Mouse (Mus musculus) urinary bladder, adult 2 months (tissue): Measurements from ENCODE around the gene Olfm1. TPM values are rescaled to one million over a fixed set of nuclear protein-coding genes. Genes with fewer than 3 reads are reported as not detected.

Source experiments
- DNase-seq: peaks from one replicate; pipeline ENCODE4 v3.0.0; 2022; ENCODE audit warnings: low spot score
- polyA plus RNA-seq: library from polyadenylated mRNA; depleted of rRNA; stranded (reverse); fragments of >200 nt; gene quantifications from 2 replicates; pipeline ENCODE4 v1.2.3, GENCODE M21; 2012

Gene Olfm1
- polyA plus RNA-seq, 1 experiment = 33.9 TPM

GRCm38 (mm10) chr2:28204677-28205466 lies 12.1 kb downstream of the Olfm1 start:
- no peak for DNase-seq

DNA sequence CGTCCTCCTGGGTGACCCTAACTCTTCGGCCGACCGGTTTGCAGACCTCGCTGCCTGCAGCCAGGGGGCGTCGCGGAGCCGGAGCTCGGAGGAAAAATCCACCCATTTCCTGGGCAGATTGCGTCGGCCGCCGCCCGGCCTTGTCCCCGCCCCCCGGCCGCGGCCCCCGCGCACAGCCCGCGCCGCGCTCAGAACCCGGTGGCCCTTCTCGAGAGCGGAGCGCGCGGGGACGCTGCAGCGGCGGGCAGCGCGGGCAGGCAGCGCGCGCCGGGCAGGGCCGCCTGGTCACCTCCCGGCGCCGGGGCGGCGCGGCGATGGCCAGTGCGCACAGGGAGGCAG lies 12.6 kb downstream of the Olfm1 start:
- peak; percentile 78 for DNase-seq

GRCm38 (mm10) chr2:28205870-28206421 lies 13.2 kb downstream of the Olfm1 start:
- DNase-seq = peak; percentile 44

DNA sequence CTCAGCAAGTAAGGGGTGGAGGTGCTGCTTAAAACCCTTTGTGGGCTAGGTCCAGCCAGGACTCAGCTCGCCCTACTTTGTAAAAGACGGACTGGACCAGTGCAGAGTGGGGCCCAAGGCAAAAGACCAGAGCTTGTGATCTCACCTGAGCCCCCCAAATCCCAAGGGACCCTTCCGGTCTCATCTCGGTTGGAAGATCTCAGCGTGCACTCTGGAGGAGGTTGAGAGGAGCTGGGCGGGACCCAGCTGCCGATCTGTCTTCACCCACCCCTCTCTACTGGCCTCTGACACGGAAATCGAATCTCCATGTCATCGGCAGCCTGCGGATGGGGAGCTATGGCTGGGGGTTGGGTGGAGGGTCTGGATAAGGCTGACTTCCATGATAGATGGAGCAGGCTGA lies 13.7 kb downstream of the Olfm1 start:
- DNase-seq = no peak

DNA sequence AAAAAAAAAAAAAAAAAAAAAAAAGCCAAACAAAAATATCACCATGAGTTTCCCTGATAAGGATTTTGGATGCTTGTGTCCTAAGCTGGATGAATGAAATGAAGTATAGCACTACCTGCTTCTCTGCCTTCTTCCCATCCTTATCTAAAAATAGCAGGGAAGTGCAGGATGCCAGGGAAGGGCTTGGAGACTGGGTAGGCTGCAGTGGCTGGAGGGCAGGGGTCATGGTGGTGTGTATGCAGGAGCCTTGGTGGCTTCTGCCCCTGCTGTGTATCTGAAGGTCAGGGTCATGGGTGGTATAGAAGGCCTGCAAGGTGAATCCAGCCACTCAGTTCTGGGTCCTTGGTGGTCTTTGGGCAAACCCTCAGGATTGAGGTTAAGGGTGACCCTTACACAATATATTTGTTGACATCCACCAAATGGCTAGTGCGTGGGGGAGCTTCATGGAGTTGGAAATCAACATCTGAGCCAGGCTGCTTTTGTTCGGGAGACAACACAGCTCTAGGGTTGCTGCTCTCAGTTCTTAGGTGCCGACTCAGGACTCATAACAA lies 14.5 kb downstream of the Olfm1 start:
- DNase-seq = no peak

DNA sequence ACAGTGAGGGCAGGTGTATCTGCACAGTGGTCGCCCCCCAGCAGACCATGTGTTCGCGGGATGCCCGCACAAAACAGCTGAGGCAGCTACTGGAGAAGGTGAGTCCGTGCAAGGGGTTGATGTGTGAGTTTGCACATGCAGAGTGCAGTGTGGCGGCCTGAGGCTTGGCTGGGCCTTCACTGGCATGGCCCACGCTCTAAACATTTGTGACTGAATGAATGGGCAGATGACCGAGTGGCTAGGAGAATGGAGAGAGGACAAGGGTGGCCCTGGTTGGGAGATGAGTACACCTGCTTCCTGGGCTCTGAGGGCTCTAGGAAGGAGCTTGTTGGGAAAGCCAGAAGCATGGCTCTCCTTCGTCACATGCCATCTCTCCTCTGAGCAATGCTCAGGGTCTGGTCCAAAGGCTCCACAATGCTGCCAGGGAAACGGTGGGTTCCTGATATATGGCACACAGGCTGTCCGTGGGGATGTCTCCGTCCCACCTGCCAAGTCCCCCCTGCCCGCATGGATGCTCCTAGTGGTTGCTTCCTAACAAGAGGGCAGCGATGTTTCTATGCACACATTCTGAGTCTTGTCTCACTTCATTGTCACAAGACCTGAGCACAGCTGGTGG lies 15.4 kb downstream of the Olfm1 start:
- DNase-seq = no peak

- no peak for DNase-seq
Observed at GRCm38 (mm10) chr2:28209211-28209610, 16.4 kb downstream of the Olfm1 start.

- no peak for DNase-seq
Observed at GRCm38 (mm10) chr2:28209653-28210052, 16.9 kb downstream of the Olfm1 start.

DNA sequence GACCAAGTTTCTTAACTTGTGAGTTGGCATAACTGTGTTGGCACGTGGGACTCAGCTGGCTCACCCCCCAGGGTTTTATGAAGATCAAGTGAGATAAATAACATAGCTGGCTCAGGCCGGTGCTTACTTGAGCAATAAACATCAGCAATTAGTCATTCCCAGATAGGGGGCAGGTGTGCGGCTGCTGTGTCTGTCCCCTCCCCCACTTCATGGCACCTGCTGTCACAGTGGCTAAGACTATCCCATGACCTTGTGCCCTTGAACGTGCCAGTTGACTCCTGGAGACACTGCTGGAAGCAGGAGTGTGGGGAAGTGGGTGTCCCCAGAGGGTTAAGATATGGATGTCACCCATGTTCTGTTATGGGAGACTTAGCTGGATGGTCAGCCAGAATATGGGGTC lies 17.5 kb downstream of the Olfm1 start:
- no peak for DNase-seq

DNA sequence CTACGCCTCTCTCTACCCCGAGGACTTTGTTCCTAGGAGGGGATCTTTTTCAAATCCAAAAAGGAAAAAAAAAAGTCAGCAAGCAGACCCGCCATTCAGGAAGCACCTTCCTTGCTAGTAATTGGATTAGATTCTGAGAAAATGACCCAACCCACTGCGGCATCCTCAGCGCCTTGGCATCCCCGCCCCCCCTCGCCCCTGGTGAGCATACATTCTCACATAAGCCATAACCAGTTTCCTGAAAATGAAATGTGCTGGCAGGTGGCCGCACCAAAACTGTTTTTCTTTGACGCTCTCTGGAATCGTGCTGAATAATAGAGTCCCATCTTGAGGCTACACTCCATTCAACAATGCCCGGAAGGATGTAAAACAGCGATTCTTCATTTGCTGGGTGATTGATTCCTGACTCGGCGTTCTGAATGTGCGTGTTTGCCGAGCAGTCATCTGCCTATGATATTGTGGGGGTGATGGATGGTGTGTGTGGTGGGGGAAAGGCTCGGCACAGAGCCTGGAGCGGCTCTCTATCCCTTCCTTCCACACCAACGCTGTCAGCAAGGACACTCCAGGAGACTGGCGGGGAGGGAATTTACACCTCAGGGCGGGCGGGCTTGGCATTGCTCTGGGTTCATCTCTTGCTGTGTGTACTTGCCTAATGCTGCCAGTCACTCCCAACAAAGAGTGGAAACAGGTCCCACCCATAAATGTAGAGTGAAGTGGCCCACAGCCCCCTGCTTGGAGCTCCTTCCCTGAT lies 18.9 kb downstream of the Olfm1 start:
- DNase-seq = no peak

- DNase-seq = no peak
Observed at GRCm38 (mm10) chr2:28212911-28213310, 20.1 kb downstream of the Olfm1 start.

- no peak for DNase-seq
Observed at GRCm38 (mm10) chr2:28216211-28216775, 23.5 kb downstream of the Olfm1 start.

GRCm38 (mm10) chr2:28217783-28218182 lies 25.0 kb downstream of the Olfm1 start:
- no peak for DNase-seq

DNA sequence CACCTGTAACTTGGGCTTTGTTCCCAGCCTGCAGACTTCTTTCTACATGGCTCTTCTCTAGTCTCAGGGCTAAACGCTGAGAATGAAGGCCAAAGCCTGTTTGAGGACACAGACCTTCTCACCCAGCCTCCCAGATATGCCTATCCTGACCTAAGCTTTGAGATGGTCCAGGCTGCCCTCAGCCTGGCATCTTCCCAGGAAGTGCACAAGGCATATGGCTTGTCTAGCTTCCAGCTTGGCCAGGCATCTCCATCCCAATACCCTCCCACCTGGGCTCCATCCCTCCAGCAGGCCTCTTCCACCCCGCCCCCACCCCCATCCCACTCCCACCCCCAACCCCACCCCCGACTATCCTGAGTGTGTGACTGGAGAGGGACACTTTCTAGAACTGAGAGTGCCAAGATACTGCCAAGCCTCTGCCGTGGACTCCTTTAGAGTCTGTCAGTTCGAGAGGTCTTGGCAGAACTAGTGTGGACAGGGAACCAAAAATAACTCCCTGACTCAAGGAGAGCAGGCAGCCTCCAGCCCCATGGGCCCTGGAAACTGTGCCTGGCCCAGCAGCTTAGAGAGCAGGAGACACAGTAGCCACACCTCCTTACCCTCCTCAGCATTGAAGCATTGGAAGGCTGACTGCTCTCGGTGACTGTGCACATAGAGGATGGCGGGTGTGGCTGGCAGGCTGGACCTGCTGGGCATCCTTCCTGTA lies 26.0 kb downstream of the Olfm1 start:
- DNase-seq = no peak

DNA sequence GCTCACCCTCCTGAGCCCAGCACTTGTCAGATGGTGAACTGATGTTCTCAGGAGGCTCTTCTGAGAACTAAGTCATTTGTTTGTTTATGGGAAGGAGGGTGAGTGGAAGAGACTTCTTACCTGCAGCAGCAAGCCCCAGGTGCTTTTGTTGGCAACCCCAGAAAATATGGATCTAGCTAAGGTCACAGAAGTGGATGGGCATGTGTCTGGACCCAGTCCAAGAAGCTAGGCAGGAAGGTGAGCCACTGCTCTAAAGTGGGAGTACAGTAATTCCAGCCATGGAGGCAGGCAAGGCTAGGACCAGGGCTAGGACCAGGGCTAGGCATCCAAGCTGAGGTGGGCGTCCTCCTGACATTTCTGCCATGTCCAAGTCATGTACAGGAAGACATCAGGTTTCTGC lies 26.8 kb downstream of the Olfm1 start:
- no peak for DNase-seq

GRCm38 (mm10) chr2:28221803-28222202 lies 29.0 kb downstream of the Olfm1 start:
- no peak for DNase-seq

DNA sequence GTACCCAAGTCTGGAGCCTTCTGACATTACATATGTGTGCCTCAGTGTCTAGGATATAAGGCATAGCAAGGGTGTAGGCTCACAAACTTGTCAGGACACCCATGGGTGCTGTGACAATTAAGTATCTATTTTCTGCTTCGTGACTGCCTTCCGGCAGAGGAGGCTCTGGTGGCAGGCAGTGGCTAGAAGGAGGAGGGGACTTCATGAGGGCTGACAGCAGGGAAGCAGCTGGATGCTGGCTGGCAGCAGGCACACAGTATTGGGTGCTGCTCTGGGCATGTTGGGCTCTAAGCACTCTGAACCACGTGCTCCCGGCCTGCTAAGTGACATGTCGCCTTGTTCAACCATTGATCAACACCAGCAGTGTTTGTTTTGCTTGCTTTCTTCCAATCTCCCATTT lies 32.0 kb downstream of the Olfm1 start:
- DNase-seq = no peak

GRCm38 (mm10) chr2:28225906-28226305 lies 33.1 kb downstream of the Olfm1 start:
- DNase-seq = no peak

DNA sequence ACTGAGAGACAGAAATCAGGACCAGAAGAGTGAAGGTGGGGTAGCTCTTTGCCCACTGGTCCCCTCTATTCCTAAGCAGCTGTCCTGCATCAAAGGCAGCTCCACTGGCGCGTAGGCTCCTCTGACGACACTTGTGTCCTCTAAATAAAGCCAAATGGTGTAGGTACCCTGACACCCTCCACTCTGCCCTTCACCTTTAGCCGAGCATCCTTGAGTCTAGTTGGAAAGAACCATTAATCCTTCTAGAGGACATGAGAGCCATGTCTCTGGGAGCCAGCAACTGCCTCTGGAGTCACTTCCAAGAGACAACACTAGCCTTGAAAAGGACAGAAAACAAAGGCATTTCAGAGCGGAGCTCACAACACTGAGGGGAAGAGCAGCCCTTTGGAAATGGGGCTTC lies 34.2 kb downstream of the Olfm1 start:
- DNase-seq = no peak

- no peak for DNase-seq
Observed at GRCm38 (mm10) chr2:28227589-28228191, 34.9 kb downstream of the Olfm1 start.

GRCm38 (mm10) chr2:28228364-28228763 lies 35.6 kb downstream of the Olfm1 start:
- no peak for DNase-seq
